Mouse (Mus musculus) frontal cortex, postnatal 10 days (tissue): ENCODE results near the gene Cdh22.

Source experiments
- DNase-seq, 2 experiments: peaks; one replicate each; pipeline ENCODE4 v3.0.0; 2022; ENCODE audit warnings: low spot score in 2 of 2, mixed read lengths in 1 of 2

The Cdh22 gene

GRCm38 (mm10) chr2:165207689-165208088, 27.0 kb downstream of the Cdh22 start:
- DNase-seq, result no peak

DNA sequence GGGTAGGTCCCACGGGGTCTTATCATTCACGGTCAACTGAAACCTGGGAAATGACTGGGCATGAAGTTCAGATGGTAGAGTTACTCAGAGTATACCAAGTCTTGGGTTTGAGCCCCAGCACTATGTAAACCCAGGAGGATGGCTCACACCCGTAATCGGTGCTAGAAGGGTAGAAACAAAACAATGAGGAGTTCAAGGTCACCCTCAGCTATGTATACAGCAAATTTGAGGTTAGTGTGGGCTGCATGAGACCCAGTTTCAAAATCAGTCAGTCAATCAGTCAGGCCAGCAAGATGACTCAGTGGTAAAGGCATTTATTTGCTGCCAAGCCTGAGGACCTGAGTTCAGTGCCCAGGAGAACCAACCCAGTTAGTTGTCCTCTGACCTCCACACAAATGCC, 27.6 kb downstream of the Cdh22 start:
- DNase-seq, result no peak

- DNase-seq, result no peak
These were observed 29.2 kb downstream of the Cdh22 start for GRCm38 (mm10) chr2:165205486-165205885.

GRCm38 (mm10) chr2:165204931-165205330, 29.7 kb downstream of the Cdh22 start:
- DNase-seq, result no peak

DNA sequence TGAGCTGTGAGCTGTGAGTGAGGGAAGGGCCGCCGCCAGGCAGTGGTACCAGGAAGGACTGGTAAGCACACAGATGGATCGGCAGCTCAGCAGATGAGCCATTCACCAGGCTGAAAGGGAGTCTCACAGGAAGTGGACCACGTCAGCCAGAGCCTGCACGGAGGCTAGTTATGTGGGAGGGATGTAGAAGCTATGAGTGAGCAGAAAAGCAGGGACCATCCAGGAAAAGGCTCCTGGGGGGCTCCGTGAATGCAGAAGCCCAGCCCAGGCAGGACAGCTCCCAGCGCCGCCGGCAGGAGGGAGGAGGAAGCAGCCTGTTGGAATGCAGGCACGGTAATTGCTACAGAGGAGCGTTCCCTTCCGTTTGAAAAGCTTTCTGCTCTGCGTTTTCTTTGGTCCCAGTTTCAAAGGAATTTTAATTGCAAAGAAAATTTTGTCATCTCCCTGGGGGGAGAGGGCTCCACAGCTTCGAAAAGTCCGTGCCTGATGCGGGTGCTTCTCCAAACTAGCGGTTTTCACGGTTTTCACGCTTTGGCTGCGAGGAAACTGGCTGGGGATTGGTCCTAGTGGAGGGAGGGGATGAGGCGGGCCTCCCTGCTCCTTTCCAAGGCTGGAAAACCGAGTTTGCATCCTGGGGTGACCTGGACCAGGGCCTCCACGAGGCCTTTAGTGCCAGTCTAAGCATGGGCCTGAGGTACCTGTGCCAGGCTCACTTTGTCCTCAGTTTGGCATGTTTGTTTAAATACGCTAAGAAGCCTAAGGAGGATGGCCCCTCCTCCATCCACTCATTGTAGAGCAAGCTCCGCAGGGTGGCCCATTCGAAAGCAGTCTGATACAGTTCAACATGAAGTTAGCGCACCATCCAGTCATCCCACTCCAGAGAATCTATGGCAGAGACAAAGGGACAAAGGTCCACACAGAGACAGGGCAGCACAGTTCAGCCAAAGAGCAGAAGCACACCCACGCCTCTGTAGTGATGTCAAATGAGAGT, 32.6 kb downstream of the Cdh22 start:
- peak in 1 of 2 experiments; percentile 33 for DNase-seq

DNA sequence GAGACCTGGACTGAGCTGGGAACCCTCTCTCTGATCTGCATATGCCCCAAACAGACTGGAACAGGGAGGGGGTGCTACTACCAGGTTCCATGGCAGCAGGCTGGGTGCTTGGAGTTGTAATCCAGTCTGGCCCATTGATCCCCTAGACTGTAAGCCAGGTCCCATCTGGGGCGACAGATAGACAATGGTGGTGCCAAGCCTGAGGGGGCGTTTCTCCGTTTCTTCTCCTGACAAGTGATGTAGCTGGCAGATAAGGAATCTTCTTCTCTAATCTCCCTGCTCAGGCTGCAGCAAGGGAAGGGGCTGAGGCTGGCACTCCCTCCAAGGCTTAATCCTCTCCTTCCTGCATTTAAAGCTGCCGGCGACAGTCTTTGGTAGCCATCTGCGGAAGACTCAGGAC, 37.1 kb downstream of the Cdh22 start:
- DNase-seq, result no peak

DNA sequence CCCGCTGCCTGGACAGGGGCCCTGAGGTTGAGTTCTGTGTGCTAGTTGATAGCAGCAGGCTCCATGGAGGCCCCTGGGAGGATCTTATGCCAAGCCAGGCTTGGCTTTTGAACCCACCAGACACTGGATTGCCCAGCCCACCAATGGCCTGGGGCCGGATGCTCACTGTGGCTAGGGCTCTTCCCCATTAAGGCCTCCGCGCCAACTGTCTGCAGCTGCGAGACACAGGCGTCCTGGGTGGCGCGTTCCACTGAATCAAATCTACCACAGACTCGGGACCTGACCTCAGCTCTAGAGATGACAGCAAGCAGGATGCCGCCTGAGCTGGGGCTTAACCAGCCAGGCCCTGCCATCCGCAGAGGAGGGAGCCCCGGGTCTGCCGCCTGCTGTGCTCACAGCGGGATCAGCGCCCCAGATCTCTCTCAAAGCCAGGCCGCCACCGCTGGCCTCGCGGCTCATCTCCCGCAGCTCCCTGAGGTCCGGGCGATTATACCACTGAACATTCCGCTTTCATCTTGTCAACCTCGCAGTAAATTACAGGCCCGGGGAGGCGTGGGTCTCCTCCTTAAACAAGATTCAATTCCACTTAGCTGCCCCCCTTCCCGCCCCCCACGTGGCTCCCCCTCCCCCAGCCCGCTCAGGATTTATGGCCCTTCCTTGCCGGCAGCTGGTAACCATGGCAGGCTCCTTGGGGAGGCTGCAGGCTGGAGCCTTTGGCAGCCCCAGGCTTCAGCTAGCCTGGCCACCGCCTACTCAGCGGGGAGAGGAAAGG, 39.1 kb downstream of the Cdh22 start:
- peak in 1 of 2 experiments; percentile 25 for DNase-seq

DNA sequence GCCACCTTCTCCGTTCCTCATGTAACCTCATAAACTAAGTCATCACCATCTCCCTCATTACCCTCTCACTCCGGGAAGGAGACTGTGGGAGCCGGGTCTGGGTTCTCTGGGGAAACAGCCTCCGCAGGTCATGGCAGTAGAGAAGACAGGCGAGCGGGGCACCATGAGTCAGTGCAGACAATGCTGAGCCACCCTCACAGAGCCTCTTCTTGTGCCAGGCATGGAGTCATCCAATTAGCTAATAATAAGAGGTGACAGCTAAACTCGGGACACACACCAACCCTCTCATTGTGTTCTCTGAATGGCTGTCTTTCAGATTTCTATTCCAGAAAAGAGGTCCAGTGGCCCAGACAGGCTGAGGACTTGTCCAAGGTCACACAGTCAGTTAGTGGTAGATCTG, 43.2 kb downstream of the Cdh22 start:
- no peak for DNase-seq

- no peak for DNase-seq
These were observed 45.1 kb downstream of the Cdh22 start for GRCm38 (mm10) chr2:165189546-165189945.

GRCm38 (mm10) chr2:165187648-165188380, 46.8 kb downstream of the Cdh22 start:
- DNase-seq, result no peak

DNA sequence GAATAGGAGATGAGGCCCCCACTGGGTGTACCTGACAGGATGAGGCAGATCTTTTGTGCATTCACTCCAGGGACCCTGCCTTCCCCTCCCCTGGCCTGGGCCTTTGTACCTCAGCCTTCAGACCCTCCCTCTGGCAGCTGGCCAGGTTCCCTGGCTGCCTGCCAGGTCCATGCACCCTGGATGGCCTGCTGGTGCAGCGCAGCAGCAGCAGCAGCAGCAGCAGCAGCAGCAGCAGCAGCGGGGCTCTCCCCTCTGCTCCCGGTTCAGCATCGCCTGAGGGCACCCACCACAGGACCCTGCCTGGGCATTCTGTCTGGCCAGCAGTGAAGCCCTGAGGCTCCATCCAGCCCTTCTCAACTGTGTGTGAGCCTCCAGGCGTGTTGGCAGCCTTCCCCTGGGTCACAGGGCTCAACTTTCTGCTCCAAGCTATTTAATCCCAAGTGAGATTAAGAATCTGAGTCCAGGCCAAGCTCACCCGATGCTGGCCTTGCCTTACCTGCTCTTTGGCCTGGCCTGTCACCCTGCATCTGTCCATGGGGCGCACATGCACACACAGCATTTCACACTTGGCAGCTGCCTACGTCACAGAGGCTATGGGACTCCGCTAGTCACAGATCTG, 50.5 kb downstream of the Cdh22 start:
- DNase-seq, result peak; percentile 50 to 57

DNA sequence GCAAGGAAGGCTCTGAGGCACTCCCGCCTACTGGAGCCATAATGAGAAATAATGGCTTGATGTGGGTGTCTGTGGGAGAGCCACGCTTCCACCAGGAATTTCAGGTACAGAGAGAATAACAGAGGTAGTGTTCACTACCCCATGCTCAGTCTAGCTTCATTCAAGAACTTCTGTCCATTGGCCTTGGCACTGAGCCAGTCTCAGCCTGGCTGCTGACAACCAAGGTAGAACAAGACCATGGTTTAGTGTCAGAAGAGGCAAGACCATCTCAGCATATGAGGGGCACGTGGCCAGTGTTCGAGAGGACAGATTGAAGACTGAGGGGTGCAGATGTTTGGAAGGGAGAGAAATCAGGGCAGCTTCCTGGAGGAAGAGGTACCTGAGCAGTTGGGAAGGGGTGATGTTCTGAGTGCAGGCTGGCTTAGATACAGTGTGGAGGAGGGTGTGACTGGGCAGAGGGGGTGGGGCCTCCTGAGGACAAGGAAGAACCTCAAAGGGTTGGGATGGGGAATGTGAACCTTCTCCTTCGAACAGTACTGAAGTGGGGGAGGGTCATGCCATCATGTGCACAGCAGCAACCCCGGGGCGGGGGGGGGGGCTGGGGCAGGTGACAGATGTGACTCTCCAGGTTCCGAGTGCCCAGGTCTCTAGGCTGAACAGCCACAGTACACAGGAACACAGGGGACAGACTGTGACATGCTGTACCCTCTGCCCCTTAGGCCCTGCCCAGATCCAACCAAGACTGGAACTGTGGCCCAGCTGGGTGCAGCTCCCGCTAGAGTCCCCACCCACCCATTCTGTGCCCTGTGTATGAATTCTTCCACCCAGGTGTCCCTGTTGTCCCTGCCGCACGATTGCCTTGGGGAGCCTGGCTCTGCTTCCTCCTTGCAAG, 52.3 kb downstream of the Cdh22 start:
- no peak for DNase-seq

DNA sequence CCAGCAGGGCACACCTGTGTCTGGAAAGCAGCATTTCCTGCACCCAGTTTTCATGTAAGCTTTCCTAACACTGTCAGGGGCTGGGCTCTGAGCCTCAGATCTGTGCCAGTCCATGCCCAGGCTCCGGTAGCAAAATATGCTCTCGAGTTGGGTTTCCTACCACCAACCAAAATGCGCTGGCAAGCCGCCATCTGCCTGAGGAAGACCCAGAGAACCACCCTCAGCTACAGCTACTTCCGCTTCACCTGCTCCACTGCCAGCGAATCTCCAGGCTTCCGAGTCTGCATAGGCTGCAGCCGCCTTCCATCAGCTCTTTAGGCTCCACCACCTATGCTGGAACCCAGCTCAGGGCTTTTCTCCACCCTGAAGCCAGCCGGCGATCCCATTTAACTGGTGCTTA, 55.4 kb downstream of the Cdh22 start:
- DNase-seq, result no peak

GRCm38 (mm10) chr2:165176965-165177364, 57.7 kb downstream of the Cdh22 start:
- no peak for DNase-seq

- DNase-seq, result no peak
These were observed 67.8 kb downstream of the Cdh22 start for GRCm38 (mm10) chr2:165166664-165167435.

DNA sequence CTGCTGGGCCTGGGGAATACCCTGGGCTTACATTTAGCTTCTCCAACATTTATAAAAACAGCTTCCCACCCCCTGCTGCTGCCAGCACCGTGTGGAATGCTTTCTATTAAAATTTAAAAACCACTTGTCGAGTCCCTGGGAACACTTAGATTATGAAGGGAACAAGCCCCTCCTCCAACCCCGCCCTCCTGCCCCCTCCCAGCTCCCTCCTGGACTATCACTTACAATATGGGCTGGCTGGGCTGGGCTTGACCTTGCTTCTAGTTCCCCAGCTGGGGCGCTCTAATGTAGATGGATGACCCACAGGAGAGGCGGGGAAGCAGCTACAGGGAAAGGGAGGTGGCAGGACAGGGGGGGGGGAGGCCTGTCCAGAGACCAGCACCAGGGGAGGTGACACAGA, 72.4 kb downstream of the Cdh22 start:
- DNase-seq, result no peak

DNA sequence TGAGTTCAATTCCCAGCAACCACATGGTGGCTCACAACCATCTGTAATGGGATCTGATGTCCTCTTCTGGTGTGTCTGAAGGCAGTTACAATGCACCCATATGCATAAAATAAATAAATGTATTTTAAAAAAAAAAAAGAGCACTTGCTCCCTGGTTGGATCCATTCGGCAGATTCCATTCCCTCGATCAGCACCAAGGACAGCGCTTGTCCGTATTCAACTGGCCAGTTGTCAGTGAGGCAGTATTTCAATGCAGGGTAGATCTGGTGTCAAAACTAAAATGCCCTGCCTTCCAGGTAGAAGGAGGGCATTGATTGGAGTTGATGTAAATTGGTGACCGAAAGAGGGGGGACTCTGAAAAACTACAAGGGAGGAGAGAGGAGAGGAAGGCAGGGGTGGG, 74.2 kb downstream of the Cdh22 start:
- no peak for DNase-seq

DNA sequence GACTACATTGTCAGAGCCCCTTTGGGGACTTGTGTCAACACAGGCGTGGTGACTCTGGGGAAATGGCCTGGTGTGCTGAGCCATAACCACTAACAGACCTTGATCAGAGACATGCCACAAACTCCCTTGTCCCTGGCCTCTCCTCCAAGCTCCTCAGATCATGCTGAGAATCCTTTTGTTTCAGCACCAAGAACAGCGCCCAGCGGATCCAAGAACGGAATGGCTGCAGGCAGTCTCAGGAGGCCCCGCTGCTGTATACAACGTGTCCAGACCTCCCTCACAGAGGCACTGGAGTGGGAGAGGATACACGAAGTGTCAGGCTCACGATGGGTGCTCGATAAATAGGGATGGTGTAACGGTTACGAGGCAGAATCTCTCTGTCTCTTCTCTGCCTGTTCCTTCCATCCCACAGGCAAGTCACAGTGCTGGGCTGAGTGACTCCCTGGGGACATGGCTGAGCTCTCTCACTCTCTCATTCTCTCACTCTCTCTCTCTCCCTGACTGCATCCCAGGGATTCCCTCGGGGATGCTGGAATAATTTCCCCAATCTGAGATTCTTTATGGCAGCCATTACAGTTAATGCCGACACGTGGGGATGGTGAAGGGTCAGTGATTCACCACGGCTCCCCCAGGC, 75.5 kb downstream of the Cdh22 start:
- DNase-seq, result no peak

DNA sequence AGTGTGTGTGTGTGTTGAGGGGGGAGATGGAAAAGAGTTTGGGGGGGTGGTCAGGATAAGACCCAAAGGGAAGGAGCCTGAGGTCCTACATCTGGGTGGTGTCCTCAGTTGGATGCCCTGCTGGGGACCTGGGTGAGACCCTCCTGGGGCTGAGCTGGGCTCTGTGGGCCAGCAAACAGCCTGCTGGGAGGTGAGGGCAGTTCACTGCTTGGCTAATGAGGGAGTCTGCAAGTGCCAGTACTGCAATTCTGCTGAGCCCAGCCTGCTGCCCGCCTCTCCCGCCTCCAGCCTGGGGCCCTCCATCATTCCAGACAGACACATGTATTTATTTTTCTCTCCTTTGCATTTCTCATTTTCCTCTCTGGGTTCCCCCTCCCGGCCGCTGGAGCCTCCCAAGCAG, 76.3 kb downstream of the Cdh22 start:
- DNase-seq, result no peak
